Mouse (Mus musculus) adrenal gland, postnatal 25 days (tissue): ENCODE results near the gene Catspere2. TPM values are rescaled to one million over a fixed set of nuclear protein-coding genes. Genes with fewer than 3 reads are reported as not detected.
"Not testable (repeated sequence)": the region's sequence is repeated elsewhere in the genome, so short reads cannot be mapped to it uniquely, and the experiment has no call there.

Source experiments
- DNase-seq: peaks from one replicate; pipeline ENCODE4 v3.0.0; 2021; ENCODE audit warnings: mixed read lengths
- long read RNA-seq: library from polyadenylated mRNA; stranded (forward); transcript quantifications from one replicate; pipeline ENCODE4 v2.0.0, GENCODE M21; 2021
- total RNA-seq: library from RNA; stranded (reverse); gene quantifications from 2 replicates; pipeline ENCODE4 v1.2.3, GENCODE M21; 2021

The Catspere2 gene
- total RNA-seq = 2.2 and 2.4 TPM in 2 replicates
- long read RNA-seq, partial matches to known transcripts = 0 of 2 reads
- long read RNA-seq, other reads (novel, unspliced or antisense) = 2 of 2 reads

DNA sequence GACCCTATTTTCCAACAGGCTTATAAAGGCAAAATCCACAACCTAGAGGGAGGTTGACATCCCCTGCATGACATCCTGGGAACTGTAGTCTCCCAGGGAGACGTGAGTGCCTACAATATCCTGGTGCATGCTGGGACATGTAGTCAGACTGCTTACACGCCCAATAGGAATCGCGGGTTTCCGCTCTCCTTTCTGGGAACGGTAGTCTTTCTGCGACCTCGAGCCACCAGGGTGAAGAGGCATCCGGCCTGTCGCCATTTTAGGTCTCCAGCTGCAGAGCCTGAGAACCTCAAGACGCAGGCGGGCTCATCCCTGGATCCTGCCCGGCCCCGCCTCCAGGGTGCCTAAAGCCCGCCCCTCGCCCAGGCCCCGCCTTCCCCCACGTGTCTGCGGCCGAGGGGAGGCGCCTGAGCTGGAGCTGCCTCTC, at the start of gene Catspere2:
Catspere2 (plus strand) TSS at position 400 of the 427 bp plus-strand sequence.
- DNase-seq = peak; percentile 98

- not testable (repeated sequence) for DNase-seq
Measured at GRCm38 (mm10) chr1:177940422-177940977, 42.7 kb upstream of the Catspere2 start.

DNA sequence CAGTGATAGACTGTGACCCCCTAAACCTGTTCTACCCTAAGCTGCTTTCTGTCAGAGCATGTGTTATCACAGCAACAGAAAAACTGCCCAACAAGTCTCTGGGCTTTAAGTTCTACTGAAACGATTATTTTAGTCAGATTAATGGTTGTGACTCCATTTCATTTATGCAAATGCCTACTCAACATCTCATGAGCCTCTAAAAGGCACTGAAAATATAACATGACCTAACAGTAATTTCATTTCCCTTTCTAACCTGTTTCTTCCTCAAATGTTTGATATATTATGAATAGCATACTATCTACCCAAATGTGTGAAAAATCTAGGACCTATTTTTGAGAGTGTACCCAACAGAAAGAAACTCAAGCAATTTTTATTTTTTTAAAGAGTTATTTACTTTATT, 1.9 kb upstream of the Catspere2 start:
- no peak for DNase-seq

DNA sequence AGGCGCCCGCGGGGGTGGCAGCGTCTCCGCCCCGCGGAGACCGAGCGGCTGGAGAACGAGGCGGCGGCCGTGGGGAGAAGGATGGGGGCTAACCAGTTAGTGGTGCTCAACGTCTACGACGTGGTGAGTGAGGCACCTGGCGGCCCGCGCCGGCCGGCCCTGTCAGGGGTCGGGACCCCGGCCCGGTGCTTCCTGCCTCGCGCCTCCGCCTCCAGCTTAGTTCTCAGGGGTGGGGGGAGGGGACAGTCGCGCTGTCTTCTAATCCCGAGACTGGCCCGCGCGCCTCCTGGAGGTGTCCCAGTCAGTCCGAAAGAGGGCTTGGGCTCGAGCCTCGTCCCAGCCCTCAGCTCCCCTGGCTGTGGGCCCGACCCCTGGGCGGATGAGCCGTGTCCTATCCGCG, 359 bp downstream of the Catspere2 start:
- not testable (repeated sequence) for DNase-seq

DNA sequence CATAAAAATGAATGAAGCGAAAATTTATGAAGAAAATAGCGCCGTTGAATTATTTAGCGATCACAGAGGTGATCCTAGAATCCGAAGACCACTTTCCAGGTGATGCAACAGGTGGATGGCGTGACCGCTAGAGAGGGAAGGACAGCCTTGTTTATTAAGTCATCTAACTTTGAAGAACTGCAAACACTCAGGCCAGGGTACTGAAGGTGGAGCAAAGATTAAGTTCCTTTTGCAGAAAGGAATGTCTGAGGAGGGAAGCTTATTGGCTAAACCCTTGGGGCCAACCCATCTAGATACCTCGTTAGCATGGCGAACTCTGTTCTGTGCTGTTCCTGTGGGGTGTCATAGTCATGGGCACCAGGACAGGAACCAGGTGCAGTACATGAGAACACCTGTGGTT, 983 bp downstream of the Catspere2 start:
- DNase-seq = no peak

- not testable (repeated sequence) for DNase-seq
Measured at GRCm38 (mm10) chr1:177987476-177987875, 4.3 kb downstream of the Catspere2 start.

DNA sequence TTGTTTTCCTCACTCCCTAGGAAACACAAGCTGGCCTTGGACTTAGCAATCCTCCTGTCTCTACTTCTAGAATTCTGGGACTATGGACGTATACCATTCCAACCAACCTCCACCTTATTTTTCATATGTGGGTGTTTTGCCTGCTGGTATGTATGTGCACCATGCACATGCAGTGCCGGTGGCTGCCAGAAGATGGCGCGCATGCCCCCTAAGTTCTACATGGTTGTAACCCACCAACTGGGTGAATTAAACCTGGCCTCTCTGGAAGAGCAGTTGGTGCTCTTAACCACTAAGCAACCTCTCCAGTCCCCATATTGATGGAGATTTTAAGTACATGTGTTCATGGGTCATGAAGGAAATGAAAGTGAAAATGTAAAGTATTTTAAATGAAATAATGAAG, 89.6 kb downstream of the Catspere2 start:
- DNase-seq = not testable (repeated sequence)

GRCm38 (mm10) chr1:178097865-178098264, 114.6 kb downstream of the Catspere2 start:
- DNase-seq = not testable (repeated sequence)

DNA sequence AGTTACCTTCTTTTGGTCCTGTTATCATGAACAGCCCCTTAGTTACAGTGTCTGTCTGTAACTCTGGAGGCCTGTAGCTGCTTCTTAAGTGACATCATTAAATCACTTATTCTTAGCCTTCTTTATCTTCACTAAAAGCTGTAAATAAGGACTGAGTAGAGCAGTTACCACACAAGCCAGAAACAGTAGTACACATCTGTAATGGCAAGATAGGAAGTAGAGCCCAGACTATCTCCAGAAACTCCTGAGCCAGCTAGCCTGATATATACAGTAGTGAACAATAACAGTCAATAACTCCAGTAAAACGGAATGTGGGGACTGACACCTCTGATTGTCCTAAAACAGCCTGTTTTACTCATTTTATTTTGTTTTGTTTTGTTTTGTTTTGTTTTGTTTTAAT, 125.3 kb downstream of the Catspere2 start:
- not testable (repeated sequence) for DNase-seq

- DNase-seq = not testable (repeated sequence)
Measured at GRCm38 (mm10) chr1:178122236-178122635, 139.0 kb downstream of the Catspere2 start.

DNA sequence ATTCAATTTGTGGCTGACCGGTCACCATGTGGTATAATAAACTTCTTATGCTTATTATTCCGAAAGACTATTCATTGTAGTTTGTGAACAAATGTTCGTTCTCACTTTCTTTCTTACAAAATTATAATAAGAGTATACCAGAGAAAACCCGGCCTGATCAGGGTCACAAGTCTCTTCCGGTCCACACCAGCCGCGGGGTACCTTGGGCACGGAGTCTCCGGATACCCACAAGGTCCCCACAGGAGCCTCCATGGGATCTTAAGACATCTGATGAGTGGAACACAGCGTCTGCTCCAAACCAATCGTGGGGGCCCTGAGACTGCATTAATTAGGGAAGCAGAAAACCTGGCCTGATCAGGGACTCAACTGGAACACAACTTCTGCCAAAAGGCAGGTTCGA, 151.1 kb downstream of the Catspere2 start:
- no peak for DNase-seq

- not testable (repeated sequence) for DNase-seq
Measured at GRCm38 (mm10) chr1:178146513-178146912, 163.3 kb downstream of the Catspere2 start.

- not testable (repeated sequence) for DNase-seq
Measured at GRCm38 (mm10) chr1:178146915-178147314, 163.7 kb downstream of the Catspere2 start.

- DNase-seq = no peak
Measured at GRCm38 (mm10) chr1:178182251-178182650, 199.0 kb downstream of the Catspere2 start.

GRCm38 (mm10) chr1:178185591-178185990, 202.4 kb downstream of the Catspere2 start:
- DNase-seq = no peak

DNA sequence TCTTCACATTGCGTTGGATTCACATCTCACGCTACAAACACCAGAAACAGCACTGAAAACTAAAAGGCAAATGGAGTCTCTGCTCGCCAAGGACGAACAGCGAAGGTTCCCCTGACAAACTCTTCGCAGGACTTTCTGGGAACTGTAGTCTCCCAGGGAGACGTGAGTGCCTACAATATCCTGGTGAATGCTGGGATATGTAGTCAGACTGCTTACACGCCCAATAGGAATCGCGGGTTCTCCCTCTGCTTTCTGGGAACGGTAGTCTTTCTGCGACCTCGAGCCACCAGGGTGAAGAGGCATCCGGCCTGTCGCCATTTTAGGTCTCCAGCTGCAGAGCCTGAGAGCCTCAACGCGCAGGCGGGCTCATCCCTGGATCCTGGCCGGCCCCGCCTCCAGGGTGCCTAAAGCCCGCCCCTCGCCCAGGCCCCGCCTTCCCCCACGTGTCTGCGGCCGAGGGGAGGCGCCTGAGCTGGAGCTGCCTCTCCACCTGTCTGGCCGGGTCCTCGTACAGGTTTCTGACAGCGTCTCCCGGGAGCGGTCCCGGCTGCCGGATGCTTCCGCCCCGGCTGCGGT, 204.1 kb downstream of the Catspere2 start, which contains the start of gene Desi2:
Desi2 (plus strand) TSS at position 202 of the 576 bp plus-strand sequence.
- DNase-seq = peak; percentile 90

GRCm38 (mm10) chr1:178187810-178188209, 204.6 kb downstream of the Catspere2 start:
- not testable (repeated sequence) for DNase-seq

DNA sequence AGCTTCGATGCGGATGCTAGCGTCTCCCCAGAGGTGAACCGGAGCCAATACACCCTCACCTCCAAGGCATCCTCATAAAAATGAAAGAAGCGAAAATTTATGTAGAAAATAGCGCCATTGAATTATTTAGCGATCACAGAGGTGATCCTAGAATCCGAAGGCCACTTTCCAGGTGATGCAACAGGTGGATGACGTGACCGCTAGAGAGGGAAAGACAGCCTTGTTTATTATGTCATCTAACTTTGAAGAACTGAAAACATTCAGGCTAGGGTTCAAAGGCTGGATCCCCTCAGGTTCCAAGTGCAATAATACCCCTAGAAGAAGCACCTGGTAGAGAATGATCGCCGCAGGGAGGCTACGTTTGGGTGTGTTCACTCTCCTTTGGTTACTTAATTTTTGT, 205.2 kb downstream of the Catspere2 start:
- DNase-seq = no peak

- no peak for DNase-seq
Measured at GRCm38 (mm10) chr1:178205701-178206325, 222.6 kb downstream of the Catspere2 start.

DNA sequence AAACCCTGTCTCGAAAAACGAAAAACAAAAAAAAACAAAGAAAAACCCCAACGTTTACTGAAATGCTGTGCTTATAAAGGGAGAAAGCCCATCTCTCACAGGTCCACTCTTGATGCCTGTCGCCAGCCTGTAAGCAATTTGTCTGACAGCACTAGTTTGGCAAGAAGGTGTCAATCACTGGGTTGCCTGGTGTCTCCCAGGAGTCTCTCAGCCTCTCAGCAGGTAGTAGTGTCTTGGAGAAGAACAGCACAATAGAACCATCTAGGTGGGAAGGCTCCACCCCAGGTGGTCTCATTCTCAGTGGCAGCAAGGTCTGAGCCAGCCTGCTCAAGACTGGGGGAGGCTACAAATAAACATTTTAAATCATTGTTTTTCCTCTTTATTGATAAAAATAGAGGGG, 224.6 kb downstream of the Catspere2 start:
- DNase-seq = not testable (repeated sequence)

DNA sequence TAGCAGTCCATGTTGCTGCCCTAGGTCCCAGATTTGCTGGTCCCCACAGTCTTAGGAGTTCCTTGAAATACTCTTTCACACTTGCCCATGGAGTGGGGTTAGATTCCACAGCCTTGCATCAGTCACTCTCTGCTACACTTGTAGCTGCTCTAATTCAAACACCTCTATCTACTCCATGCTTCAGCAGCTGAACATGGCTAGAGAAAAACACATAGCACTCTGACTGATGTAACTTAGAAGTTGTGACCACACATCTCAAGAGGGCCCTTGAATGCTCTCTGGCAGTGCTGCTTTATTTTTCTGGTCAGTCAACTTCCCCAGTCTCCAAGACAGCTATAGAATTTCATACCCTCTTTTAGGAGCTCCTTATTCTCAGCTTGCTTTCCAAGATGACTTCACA, 226.7 kb downstream of the Catspere2 start:
- DNase-seq = no peak

- no peak for DNase-seq
Measured at GRCm38 (mm10) chr1:178217157-178217556, 233.9 kb downstream of the Catspere2 start.

DNA sequence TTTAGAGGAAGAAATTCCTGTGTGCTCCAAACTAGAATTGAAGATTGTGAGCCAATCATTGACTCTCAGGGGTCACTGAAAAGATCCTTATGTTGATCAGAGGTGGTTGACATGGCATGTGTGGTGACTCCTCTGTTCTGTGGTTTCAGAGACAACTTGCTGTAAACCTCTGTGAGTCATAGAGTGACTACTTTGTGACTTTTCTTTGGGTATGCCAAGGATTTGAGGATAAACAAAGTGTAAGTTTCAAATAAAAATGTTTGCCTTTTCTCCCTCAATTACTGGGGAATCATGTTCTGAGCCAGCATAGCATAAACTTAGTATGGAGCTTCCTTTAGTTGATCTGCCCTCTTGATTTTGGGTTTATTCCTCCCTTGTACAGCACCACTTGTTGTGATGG, 235.1 kb downstream of the Catspere2 start:
- DNase-seq = no peak
